Mouse (Mus musculus): ENCODE measurements at regions not wholly inside any gene's neighbourhood (a gene's known extent, or its start where the extent isn't known, plus 50 kb on each side); places are given as distances from the start of the nearest gene placed in this dataset.

DNA sequence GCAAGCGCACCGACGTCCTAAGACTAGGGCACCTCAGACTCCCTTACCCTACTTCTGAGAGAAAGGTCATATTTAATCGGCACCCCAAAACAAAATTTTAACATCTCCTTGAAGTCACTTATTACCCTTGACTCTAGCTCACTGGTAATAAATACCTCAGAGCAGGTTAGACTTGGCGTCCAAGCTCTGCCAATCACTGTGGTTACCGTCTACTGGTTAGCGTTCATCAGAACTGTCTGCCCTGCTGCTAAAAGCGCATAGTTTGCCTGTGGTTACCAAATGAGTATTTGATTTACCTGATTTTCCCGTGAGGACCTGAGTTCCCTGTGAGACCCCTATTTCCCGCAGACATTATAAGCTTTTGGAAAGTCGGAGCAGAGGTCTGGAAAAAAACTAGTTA is 107.3 kb upstream of the Hmgn3 start:
- no peak for TF ChIP-seq TAL1 (IDR thresholded peaks at IDR 0.05; ENCODE audit: low read length)
- no peak for TF ChIP-seq GATA1 (IDR thresholded peaks at IDR 0.05; ENCODE audit: low read length)
- no peaks in the 10 kb centered on the region for H3K4me1 ChIP-seq (ENCODE audit: control insufficient read depth)
- H3K27me3 ChIP-seq (ENCODE audit: control insufficient read depth), result no peaks in the 10 kb centered on the region
- H3K4me3 ChIP-seq (replicated peaks), result peak overlapping the region; percentile 41
- no peaks in the 10 kb centered on the region for H3K36me3 ChIP-seq (ENCODE audit: control insufficient read depth)
- peaks cover 5% of the 10 kb centered on the region; the same call in 1 of the 2 replicates for H3K9me3 ChIP-seq (ENCODE audit: control insufficient read depth, low read length)

- Histone ChIP-seq H3K9me3 (ENCODE audit: control insufficient read depth, low read length) (peaks cover 5% of the 10 kb centered on the region; the same call in 1 of the 2 replicates), H3K4me1 (ENCODE audit: control insufficient read depth) (no peaks in the 10 kb centered on the region), H3K36me3 (ENCODE audit: control insufficient read depth) (no peaks in the 10 kb centered on the region), H3K27me3 (ENCODE audit: control insufficient read depth) (no peaks in the 10 kb centered on the region), H3K4me3 (replicated peaks) (no peak overlapping the region)
- TF ChIP-seq TAL1 (IDR thresholded peaks at IDR 0.05; ENCODE audit: low read length) (no peak), GATA1 (IDR thresholded peaks at IDR 0.05; ENCODE audit: low read length) (no peak)
These were observed 105.3 kb upstream of the Hmgn3 start for GRCm38 (mm10) chr9:83251793-83252192.

GRCm38 (mm10) chr9:83249871-83250270 is 103.4 kb upstream of the Hmgn3 start:
- H3K36me3 ChIP-seq (ENCODE audit: control insufficient read depth), result no peaks in the 10 kb centered on the region

DNA sequence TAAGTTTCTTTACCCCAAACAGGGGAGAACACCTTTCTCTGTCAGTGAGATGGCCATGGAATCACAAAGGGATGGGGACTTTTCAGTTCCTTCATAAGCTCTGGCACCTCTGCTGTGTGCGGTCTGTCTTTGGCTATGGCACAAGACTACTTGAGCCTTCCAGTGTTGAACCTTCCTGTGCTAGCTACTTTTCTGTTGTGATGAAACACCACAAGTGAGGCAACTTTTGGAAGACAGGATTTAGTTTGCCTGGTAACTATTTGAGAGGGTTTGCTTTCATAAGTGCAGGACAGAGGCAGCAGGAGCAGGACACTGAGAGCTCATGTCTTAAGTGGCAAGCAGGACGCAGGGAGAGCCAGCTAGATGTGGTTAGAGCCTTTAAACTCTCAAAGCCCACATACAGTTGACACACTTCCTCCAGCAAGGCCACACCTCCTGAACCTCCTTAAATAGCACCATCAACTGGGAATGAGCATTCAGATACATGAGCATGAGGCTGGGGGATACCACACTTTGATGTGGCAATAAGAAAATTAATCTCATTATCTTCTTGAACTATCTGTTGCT is 101.8 kb upstream of the Hmgn3 start:
- peaks cover 2% of the 10 kb centered on the region; the same call in 1 of the 2 replicates for H3K9me3 ChIP-seq (ENCODE audit: control insufficient read depth, low read length)
- H3K4me1 ChIP-seq (ENCODE audit: control insufficient read depth), result no peaks in the 10 kb centered on the region
- no peak overlapping the region for H3K4me3 ChIP-seq (replicated peaks)
- TF ChIP-seq GATA1 (IDR thresholded peaks at IDR 0.05; ENCODE audit: low read length) (no peak), TAL1 (IDR thresholded peaks at IDR 0.05; ENCODE audit: low read length) (no peak)
- no peaks in the 10 kb centered on the region for H3K27me3 ChIP-seq (ENCODE audit: control insufficient read depth)
- H3K36me3 ChIP-seq (ENCODE audit: control insufficient read depth), result no peaks in the 10 kb centered on the region

More at GRCm38 (mm10) chr9:83249871-83250270, 103.4 kb upstream of the Hmgn3 start:
- no peak overlapping the region for H3K4me3 ChIP-seq (replicated peaks)
- H3K27me3 ChIP-seq (ENCODE audit: control insufficient read depth), result no peaks in the 10 kb centered on the region
- H3K9me3 ChIP-seq (ENCODE audit: control insufficient read depth, low read length), result peaks cover 2% of the 10 kb centered on the region; the same call in 1 of the 2 replicates
- no peak for TF ChIP-seq TAL1 (IDR thresholded peaks at IDR 0.05; ENCODE audit: low read length)
- no peak for TF ChIP-seq GATA1 (IDR thresholded peaks at IDR 0.05; ENCODE audit: low read length)
- H3K4me1 ChIP-seq (ENCODE audit: control insufficient read depth), result no peaks in the 10 kb centered on the region

DNA sequence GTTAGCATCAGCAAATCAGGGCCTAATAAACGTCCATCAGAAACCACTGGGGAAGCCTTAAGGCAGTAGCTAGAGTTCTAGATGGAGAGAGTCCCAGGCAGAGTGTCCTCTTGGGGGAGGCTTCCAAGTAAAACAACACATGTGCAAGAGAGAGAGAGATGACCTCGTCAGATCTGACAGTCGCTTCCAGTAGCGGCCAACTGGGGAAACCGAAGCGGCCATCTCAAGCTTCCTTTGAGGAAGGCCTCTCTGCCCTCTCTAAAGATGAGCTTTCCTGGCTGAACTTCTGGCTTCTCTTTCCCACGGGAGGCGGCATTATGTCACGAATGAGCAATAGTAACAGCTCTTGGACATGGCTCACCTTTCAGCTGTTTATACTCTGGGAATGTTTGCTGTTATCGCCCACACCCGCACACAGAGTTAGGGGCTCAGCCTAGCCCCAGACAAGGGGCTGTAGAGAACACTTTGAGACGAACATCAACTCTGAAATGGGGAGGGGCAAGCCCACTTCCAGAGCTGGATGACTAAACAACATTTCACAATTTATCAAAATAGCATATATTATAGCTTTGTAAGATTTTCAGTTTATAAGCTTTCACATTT is 100.7 kb upstream of the Hmgn3 start:
- no peak overlapping the region for H3K4me3 ChIP-seq (replicated peaks)
- no peak for TF ChIP-seq GATA1 (IDR thresholded peaks at IDR 0.05; ENCODE audit: low read length)
- no peak for TF ChIP-seq TAL1 (IDR thresholded peaks at IDR 0.05; ENCODE audit: low read length)
- H3K27me3 ChIP-seq (ENCODE audit: control insufficient read depth), result no peaks in the 10 kb centered on the region
- H3K36me3 ChIP-seq (ENCODE audit: control insufficient read depth), result no peaks in the 10 kb centered on the region
- H3K9me3 ChIP-seq (ENCODE audit: control insufficient read depth, low read length), result peaks cover 2% of the 10 kb centered on the region; the same call in 1 of the 2 replicates
- no peaks in the 10 kb centered on the region for H3K4me1 ChIP-seq (ENCODE audit: control insufficient read depth)

- TF ChIP-seq GATA1 (IDR thresholded peaks at IDR 0.05; ENCODE audit: low read length) (no peak), TAL1 (IDR thresholded peaks at IDR 0.05; ENCODE audit: low read length) (no peak)
- H3K4me1 ChIP-seq (ENCODE audit: control insufficient read depth), result no peaks in the 10 kb centered on the region
- H3K36me3 ChIP-seq (ENCODE audit: control insufficient read depth), result no peaks in the 10 kb centered on the region
- peaks cover 9% of the 10 kb centered on the region for H3K9me3 ChIP-seq (ENCODE audit: control insufficient read depth, low read length)
- no peaks in the 10 kb centered on the region for H3K27me3 ChIP-seq (ENCODE audit: control insufficient read depth)
- H3K4me3 ChIP-seq (replicated peaks), result no peak overlapping the region
These were observed 94.6 kb upstream of the Hmgn3 start for GRCm38 (mm10) chr9:83241119-83241518.

GRCm38 (mm10) chr9:83239097-83239496 is 92.6 kb upstream of the Hmgn3 start:
- no peak for TF ChIP-seq GATA1 (IDR thresholded peaks at IDR 0.05; ENCODE audit: low read length)
- no peak for TF ChIP-seq TAL1 (IDR thresholded peaks at IDR 0.05; ENCODE audit: low read length)
- no peak overlapping the region for H3K4me3 ChIP-seq (replicated peaks)
- H3K36me3 ChIP-seq (ENCODE audit: control insufficient read depth), result no peaks in the 10 kb centered on the region
- peaks cover 9% of the 10 kb centered on the region for H3K9me3 ChIP-seq (ENCODE audit: control insufficient read depth, low read length)
- H3K4me1 ChIP-seq (ENCODE audit: control insufficient read depth), result no peaks in the 10 kb centered on the region
- H3K27me3 ChIP-seq (ENCODE audit: control insufficient read depth), result no peaks in the 10 kb centered on the region

DNA sequence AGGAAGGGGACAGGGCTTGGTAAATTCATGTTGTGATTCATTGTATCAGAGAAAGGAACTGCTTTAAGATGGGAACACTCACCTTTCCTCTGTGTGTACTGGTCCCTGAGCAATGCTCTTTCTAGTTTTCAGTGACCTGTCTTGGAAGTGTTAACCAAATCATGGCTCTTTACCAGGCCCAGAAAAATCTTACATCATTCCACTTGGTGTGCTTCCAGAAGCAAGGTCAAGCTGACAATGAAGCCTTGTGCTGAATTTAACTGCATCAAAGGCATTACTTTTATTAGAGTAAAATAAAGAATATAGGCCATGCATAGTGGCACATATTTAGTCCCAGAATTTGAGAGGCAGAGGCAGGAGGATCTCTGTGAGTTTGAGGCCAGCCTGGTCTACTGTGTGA is 75.4 kb upstream of the Hmgn3 start:
- TF ChIP-seq GATA1 (IDR thresholded peaks at IDR 0.05; ENCODE audit: low read length) (no peak), TAL1 (IDR thresholded peaks at IDR 0.05; ENCODE audit: low read length) (no peak)
- H3K9me3 ChIP-seq (ENCODE audit: control insufficient read depth, low read length), result no peaks in the 10 kb centered on the region; the same call in 1 of the 2 replicates
- H3K27me3 ChIP-seq (ENCODE audit: control insufficient read depth), result no peaks in the 10 kb centered on the region
- no peaks in the 10 kb centered on the region for H3K4me1 ChIP-seq (ENCODE audit: control insufficient read depth)
- no peaks in the 10 kb centered on the region for H3K36me3 ChIP-seq (ENCODE audit: control insufficient read depth)
- no peak overlapping the region for H3K4me3 ChIP-seq (replicated peaks)

DNA sequence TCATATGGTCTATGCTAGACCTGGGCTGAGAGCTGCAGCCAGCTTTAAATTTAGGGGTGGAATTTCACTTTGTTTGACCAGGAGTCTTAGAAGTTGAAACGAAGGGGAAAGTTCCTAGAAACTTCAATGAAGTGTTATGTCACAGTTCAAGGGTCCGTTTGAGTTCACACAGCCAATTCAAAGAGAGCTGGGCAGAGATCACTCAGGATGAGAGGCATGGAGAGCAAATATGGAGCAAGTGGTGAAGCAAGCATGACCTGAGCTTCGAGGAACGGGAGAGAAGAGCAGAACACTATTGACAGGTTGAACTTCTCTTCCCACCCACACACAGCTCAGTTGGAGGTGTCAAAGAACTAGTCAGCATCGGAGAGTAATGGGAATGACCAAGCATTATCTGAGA is 56.1 kb upstream of the Hmgn3 start:
- Histone ChIP-seq H3K36me3 (ENCODE audit: control insufficient read depth) (no peaks in the 10 kb centered on the region), H3K4me3 (replicated peaks) (no peak overlapping the region), H3K27me3 (ENCODE audit: control insufficient read depth) (no peaks in the 10 kb centered on the region), H3K4me1 (ENCODE audit: control insufficient read depth) (no peaks in the 10 kb centered on the region), H3K9me3 (ENCODE audit: control insufficient read depth, low read length) (0 out of 2 replicates have a peak, but pooled peaks cover 4% of the 10 kb centered on the region)
- TF ChIP-seq TAL1 (IDR thresholded peaks at IDR 0.05; ENCODE audit: low read length) (no peak), GATA1 (IDR thresholded peaks at IDR 0.05; ENCODE audit: low read length) (no peak)
